Mouse (Mus musculus): ENCODE data around the gene Sema4g.
"Not testable (repeated sequence)": the region's sequence is repeated elsewhere in the genome, so short reads cannot be mapped to it uniquely, and the experiment has no call there.

The Sema4g gene

DNA sequence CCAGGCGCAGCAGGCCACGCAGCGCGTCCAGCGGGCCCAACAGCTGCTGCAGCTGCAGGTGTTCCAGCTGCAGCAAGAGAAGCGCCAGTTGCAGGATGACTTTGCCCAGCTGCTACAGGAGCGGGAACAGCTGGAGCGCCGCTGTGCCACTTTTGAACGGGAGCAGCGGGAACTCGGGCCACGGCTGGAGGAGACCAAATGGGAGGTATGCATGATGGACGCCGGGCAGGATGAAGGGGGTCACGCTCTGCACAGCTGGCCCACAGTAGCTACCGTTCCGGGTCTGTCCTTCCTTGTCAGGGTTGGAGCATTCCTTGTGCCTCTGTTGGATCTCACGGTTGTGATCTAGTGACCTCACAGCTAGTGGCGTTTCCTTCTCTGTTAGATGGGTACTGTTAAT is 35.9 kb downstream of the Sema4g start:
- DNase-seq (ENCODE audit: low read depth): no peak

DNA sequence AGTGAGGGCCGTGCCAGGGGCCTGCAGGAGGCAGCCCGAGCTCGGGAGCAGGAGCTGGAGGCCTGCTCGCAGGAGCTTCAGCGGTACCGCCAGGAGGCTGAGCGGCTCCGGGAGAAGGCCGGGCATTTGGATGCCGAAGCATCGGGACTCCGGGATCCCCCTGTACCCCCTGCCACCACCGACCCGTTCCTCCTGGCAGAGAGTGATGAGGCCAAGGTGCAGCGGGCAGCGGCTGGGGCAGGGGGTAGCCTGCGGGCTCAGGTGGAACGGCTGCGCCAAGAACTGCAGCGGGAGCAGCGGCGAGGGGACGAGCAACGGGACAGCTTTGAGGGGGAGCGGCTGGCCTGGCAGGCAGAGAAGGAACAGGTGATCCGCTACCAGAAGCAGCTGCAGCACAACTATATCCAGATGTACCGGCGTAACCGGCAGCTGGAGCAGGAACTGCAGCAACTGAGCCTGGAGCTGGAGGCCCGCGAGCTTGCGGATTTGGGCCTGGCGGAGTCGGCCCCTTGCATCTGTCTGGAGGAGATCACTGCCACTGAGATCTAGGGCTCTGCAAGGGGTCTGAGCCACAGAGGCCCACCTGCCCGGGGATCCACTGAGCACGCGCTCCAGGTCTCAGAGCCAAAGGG is 37.2 kb downstream of the Sema4g start:
- no peak for DNase-seq (ENCODE audit: low read depth)

DNA sequence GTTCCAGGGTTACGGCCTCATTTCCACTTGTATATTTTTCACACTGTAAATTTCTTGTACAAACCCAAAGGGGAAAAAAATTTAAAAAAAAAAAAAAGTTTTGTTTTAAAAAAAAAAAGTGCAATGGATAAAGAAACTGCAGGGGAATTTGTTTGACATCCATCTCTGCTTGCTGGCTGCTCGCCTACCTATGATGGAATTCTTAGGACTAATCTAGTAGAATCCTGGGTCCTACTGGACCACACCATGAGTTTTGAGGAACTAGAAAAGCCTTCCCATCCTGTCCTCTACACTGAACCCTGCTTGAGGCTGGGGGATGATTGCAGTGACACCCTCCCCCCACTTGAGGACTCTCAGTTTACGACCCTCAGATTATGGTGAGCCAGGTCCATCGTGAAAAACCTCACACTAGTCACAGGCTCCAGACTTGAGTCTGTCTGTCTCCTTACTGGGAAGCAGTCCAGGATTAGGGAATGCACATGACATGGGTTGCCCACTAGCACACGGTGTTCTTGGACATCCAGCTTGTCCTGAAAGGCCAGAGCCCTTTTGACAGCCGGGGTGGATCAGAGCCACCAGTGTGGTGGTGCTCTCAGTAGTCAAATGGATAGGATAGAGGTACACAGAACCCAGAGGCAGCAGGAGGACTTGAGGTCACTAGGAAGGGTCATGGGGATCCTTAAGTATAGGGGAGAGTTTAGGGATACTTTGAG is 38.2 kb downstream of the Sema4g start:
- no peak for DNase-seq (ENCODE audit: low read depth)

DNA sequence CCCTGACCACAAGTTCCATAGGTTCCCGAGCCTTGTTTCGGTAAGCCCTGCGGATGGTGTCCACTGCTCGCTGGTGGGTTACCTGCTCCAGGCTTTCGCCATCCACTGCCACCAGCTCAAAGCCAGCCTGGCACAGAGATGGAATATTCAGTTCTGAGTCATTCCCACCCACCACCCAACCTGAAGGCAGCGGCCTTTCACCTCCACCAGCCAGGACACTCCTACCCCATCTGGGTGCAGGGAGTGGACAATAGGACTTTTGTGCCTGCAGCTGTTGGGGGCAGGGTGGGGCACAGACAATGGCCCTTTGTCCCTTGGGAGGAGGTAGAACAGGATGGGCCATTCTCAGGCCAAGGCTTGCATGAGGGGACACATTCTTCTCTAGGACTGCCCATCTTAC is 38.9 kb downstream of the Sema4g start:
- DNase-seq (ENCODE audit: low read depth): no peak

DNA sequence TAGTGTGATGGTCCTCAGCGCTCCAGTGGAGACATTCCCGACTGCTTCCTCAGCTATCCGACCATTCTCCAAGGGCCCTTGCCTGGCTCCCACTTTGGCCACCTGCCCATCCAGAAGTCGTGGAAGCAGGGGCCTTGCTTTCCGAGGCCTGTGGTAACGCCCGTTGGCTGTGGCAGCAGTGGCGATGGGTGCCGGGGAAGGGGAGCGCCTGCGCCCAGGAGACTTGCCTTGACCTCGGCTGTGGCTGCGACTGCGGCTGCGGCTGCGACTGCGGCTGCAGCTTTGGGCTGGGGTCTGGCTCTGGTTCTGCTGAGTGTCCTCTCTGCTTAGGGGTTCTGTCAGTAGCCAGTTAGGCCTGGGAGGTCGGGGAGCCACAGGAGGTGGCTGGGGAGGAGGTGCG is 39.8 kb downstream of the Sema4g start:
- no peak for DNase-seq (ENCODE audit: low read depth)

DNA sequence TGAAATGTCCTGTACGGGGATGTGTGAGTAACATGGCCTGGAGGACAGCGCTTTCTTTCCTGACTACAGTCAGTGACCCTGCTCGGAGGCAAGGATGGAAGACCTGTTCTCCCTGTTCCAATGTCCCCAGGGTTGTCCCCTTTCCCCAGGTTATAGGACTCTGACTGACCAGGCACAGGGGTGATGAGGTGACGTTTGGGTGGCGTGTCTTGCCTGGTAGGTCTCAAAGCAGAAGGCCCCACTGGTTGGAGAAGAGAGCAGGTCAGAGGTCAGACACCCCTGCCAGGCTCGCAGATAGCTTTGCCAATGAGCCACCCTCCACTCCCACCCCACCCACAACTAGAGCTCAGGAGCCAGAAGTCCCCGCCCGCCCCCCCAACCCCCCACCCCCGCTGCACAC is 40.7 kb downstream of the Sema4g start:
- DNase-seq (ENCODE audit: low read depth): no peak

DNA sequence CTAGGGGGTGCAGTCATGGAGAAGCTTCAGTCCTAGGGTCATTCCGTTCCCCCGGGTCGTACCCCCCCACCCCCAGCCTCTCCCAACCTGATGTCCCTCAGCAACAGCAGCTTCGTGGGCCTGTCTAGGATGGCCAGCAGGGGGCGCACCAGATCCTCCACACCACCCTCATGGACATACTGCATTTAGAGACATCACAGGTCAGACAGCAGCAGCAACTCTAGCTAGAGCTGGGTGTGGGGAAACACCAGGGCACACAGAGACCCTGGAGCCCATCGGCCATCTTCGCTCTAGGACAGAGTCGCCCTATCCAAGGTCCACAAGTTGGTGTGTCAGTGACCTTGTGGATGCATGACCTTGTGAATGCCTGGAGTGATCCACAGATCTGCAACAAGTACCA is 41.2 kb downstream of the Sema4g start:
- no peak for DNase-seq (ENCODE audit: low read depth)

DNA sequence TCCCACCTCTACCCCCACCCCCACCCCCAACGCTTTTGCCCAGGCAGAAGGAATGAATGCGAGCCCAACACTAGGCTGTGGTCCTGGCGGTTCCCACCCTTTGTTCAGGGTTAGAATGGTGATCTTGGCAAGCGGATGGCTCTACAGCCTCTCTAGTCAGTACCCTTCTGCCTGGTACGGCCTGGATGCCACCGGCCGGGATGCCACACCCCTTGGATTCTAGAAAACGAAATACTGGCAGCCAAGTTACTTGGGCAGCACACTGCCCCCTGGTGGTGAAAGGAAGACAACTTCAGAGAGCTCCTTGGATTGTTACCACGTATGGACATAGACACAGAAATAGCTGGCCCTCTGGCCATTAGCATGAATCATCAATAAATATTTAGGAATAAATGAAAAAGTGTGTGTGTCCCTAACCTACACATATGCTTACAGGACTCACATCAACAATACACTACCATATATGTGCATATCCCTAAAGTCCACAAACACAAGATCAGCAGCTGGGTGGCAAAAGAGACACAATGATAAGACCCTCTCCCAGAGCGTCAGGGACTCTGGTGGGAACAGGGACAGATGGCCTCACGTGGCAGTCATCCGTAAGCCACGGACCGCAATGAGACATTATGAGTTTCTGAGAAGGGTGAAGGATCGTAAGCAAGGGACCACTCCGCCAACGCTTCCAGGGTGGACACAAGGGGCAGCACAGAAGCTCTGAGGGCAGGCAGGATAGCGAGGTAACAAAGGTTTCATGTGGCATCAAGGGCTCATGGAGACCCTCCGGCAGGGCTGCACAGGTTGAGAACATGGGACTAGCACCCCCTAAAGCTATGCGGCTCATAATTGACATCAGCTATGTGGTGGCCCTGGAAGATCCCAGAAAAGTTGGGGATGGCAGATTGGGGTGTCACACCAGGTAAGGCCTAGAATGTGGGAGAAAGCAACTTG is 42.1 kb downstream of the Sema4g start:
- peak; percentile 83 for DNase-seq (ENCODE audit: low read depth)

DNA sequence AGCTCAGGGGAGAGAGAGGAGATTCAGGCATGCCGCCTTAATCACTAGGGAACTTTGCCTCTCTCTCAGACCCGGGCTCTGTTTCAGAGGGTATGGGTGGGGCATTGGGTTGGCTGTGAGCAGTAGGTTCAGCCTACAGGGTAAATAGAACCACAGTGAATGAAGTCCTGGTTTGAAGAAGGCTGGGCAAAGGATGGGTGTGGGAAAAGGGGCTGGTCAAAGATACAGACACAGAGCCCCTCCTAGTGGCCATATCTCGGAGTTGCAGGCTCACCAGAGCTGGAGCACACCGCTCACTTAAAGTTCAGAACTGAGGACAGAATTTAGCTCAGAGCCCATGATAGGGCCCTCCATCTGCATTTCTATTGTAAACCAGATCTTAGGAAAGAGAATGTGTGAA is 42.9 kb downstream of the Sema4g start:
- no peak for DNase-seq (ENCODE audit: low read depth)

DNA sequence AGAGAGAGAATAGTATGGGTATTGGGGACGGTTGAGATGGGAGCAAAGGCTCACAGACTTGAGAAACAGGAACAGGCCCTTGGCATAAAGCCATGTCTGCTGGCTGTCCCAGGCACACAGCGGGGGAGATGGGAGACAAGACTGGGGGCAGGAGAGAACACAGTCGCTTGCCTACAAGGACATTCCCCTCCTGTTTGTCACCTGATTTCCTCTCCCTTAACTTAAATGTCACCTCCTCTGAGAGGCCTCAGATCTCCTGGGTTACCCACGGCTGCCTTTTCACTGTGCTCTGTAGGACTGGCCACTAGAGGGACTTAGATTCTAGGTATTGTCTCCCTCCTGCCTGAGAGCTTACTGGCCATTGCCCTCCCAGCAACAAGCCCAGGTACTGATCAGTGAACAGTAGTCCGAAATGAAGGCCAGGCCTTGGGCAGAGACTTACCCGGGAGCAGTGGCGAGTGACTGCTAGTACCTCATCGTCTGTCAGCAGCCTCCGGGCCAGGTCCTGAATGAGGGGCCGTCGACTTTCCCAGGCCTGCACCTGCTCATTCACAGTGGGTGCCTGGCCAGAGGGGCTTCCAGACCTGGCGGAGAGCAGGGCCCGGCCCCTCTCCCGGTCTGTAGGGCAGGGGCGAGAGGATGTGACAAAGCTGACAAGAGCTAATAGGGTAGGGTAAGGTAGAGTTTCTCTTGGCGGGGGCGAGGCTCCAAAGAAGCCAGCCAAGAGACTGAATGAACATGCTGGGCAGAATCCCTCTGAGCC is 43.9 kb downstream of the Sema4g start:
- no peak for DNase-seq (ENCODE audit: low read depth)

DNA sequence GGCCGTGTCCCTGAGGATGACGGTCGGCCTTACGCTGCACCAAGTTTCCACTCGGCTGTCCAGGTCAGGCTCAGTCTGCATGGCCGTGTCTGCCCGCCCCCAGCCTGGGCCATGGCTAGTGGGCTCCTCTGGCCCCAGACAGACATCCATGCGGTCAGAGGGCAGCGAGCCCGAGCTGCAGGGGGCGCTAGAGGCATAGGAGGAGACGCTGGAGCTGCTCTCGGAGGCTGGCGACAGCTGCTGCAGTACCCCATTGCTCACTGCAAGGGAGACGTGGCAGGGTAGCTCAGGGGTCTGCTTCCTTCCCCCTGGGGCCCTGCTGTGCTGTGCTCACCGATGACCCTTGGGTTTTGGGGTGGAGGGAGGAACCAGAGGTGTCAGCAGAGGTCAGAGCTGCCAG is 48.0 kb downstream of the Sema4g start:
- no peak for DNase-seq (ENCODE audit: low read depth)

DNA sequence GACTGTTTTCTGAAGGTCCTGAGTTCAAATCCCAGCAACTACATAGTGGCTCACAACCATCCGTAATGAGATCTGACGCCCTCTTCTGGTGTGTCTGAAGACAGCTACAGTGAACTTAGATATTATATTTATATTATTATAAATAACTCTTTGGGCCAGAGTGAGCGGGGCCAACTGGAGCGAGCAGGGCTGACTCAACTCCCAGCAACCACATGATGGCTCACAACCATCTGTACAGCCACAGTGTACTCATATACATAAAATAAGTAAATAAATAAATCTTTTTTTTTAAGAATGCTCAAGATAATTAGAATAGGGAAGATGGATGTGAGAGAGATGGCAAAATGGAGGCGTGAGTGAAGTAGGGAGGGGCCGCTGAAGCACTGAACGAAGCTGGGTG is 49.3 kb downstream of the Sema4g start:
- not testable (repeated sequence) for DNase-seq (ENCODE audit: low read depth)

DNA sequence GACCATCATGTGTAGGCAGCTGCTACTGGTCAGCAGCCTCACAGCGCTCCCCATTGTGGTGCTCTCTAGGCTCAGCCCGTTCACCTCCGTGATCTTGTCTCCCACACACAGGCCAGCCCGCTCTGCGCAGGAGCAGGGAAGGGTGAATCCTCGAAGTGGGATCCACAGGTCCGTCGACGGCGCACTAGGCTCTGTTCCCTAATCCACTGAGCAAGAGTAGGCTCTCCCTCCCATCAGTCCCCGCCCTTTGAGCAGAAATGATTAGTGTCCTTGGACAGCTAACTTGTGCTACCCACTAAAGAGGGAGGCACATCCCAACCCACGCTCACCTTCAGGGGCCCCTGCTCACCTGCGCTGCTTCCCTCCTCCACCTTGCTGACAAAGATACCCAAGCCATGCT is 51.3 kb downstream of the Sema4g start:
- DNase-seq (ENCODE audit: low read depth): no peak

DNA sequence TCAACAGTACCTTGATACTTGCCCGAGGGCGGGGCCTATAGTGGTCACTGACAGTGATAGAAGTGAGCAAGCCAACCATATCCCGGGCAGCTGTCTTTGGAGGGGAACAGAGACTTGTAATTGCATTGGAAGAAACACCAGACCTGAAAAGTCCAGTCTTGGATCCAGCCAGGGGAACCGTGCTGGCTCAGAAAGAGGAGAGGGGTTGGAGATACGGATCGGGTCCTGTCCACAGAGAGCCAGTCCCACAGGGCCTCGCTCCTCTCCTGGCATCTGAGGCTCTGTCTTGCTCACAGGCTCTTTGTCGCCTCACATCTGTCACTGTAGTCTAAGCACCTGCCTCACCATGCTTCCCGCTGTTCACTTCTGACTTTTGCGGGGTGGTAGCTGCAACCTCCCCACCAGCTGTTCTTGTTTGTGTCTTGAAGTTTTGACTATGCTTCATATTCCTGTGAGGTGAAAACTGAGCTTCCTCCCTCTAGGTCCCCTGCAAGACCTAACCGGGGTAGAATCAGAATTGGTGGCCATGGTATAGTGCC is 55.6 kb downstream of the Sema4g start:
- DNase-seq (ENCODE audit: low read depth): no peak

DNA sequence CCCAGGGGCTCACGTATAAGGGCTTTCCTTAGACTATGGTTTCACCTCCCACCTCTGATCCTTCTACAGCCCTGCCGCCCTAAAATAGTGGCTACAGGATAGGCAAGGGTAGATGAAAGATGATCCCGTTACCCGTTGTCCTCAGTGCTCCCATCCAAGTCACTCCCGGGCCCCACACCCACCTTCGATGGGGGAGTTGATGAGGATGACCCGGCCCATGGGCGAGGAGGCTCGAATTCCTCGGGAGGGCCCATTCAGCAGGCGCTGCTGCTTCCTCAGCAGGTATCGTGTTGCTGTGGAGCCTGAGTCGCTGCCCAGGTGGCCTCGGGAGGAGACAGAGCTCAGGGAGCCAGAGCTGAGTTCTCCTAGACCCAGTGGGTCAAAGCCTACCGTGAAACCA is 56.3 kb downstream of the Sema4g start:
- DNase-seq (ENCODE audit: low read depth): no peak

DNA sequence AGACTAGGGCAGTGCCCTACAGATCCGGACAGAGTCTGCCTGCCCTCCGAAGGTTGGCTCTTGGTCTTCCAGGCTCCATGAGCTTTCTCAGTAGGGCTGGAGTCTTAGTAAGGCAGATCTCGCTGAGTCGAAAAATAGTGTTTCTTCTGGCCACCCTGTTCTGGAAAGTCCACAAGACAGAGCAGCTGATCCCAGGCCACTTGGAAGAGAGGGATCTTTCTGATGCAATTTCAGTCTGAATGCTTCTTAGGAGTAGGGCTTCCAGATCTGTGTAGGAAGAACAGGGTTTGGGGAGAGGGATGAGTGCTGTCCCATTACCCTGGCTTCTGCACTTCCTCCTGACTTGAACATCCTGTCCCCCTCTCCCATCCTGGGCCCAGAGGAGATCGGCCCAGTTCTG is 56.8 kb downstream of the Sema4g start, which contains the start of gene Pdzd7:
Gene Pdzd7, minus strand, starts transcription at position 67 of the 400 bp plus-strand sequence.
- no peak for DNase-seq (ENCODE audit: low read depth)

DNA sequence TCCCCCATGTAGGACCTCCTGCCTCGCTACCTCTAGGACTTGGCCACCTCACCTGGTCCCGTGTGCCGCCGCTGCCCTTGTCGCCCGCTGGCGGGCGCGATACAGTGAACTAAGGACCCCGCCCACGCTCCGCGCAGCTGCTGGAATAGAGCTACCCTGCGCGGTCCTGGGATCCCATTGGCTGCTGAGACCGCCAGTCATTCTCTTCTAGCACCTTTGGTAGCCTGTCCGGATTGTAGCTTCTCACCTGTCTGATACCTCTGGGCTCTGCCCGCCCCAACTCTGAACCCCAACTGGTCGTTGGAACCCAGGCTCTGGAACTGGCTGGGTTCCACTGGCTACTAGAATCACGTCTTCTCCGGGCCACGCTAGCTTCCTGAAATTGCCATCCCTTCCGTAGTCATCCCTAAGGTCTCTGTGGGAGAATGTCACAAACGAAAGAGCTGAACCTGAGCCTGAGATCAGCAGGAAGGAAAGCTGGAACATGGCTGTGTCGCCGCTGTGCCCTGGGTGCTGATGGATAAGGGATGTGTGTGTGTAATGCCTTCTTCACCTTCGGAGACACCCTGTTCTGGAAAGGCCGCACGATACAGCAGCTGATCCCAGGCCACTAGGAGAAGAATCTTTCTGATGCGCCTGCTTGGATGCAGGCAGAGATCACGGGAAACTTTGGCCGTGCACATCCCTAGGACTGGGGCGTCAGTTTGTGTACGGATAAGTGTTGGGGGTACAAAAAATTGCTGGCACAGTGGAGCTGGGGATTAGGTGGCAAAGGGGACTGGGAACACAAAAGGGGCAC is 57.8 kb downstream of the Sema4g start:
- DNase-seq (ENCODE audit: low read depth): peak; percentile 66

DNA sequence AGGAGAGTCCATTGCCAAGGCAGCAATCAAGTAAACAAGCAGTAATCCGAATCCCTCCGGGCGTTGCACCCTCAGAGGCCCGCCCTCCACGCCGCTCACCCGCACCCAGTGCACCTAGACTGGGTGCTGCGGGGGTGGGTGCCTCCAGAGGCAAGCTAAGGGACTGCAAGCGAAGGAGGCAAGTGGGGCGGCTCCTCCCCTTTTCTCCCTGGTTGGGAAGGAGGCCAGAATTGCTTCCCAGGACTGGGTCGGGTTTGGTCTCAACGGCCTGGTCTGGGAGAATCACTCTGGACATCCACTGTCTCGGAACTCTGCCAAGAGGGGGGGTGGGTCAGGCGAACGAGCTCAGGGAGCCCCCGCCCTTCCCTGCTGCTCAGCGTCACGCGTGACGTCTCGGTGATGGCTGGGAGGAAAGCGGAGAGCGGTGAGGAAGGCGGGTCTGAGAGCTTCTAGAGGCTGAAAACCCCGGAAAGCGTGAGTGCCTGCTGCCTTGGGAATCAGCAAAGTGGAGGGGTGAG is 58.6 kb downstream of the Sema4g start, which contains the start of gene Sfxn3:
Gene Sfxn3, plus strand, starts transcription at position 87 of the 518 bp plus-strand sequence.
- DNase-seq (ENCODE audit: low read depth): peak; percentile 76

DNA sequence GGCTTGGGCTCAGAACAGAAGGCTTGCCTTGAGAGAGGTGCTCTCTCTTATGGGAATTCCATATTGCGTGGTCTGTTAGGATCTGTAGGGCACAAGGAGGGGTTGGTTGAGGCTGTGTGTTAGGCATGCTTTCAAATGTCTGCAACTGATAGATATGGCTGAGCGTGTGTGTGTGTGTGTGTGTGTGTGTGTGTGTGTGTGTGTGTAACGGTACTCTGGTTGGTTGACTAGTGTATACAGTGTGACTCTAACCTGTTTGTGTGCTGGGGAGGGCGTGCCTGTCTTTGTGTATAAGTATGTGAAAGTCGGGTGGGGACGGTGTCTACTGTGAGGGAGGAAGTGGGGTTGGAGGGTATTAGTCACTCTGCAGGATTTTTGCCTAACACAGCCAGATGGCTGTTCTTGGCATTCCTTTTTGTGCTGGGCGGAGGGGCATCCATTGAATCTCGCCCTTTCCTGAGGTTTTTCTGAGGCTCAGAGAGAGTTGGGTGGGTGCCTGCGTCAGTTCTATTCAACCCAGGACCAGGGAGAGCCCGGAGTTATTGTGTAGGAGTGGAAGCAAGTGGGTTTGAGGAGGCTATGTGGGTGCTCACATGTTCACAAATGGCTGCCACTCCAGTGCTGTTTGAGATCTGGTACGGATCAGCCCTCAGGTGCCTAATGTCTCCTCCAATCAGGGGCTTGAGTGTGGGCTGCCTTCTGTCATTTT is 59.2 kb downstream of the Sema4g start:
- DNase-seq (ENCODE audit: low read depth): no peak
